Mouse (Mus musculus) spleen, adult 2 months (tissue): ENCODE measurements around the gene Plekhg6. TPM values are rescaled to one million over a fixed set of nuclear protein-coding genes. Genes with fewer than 3 reads are reported as not detected.

Source experiments
- DNase-seq, 2 experiments: peaks; one replicate each; pipeline versions ENCODE4 v3.0.0 to v3.0.0-alpha.2; 2012 to 2021; ENCODE audit warnings: low spot score in 2 of 2, low read depth in 1 of 2
- H3K27ac ChIP-seq: fragments of 200-500 bp; 2 replicates; pipeline ENCODE4 v1.5.1; 2012; ENCODE audit warnings: low read length, inconsistent platforms; ENCODE audit not compliant: insufficient read depth
- H3K27me3 ChIP-seq: fragments of 200-500 bp; 2 replicates; pipeline ENCODE4 v1.6.1; 2012; ENCODE audit warnings: mild to moderate bottlenecking, moderate library complexity, low read length, inconsistent platforms; ENCODE audit not compliant: control insufficient read depth, insufficient read depth
- H3K36me3 ChIP-seq: fragments of 200-500 bp; 2 replicates; pipeline ENCODE4 v1.6.1; 2012; ENCODE audit warnings: mild to moderate bottlenecking, low read length, inconsistent platforms; ENCODE audit not compliant: control insufficient read depth, insufficient read depth
- H3K4me1 ChIP-seq: fragments of 200-500 bp; 2 replicates; pipeline ENCODE4 v1.6.1; 2011; ENCODE audit warnings: inconsistent platforms; ENCODE audit not compliant: control insufficient read depth, insufficient read depth, insufficient read length
- H3K4me3 ChIP-seq: fragments of 200-500 bp; 2 replicates; pipeline ENCODE4 v1.5.1; 2011; ENCODE audit warnings: mild to moderate bottlenecking, inconsistent platforms; ENCODE audit not compliant: insufficient read depth, insufficient read length; ENCODE audit errors: extremely low read depth
- CTCF ChIP-seq: fragments of 200-500 bp; IDR thresholded peaks from 2 replicates; pipeline ENCODE4 v1.5.1; 2011; ENCODE audit warnings: mild to moderate bottlenecking, inconsistent platforms; ENCODE audit not compliant: insufficient read depth, insufficient read length, insufficient replicate concordance; ENCODE audit errors: extremely low read depth
- POLR2A ChIP-seq: fragments of 200-500 bp; IDR thresholded peaks from 2 replicates; pipeline ENCODE4 v1.6.1; 2011; ENCODE audit warnings: low read depth, low read length, inconsistent platforms
- WGBS: fragments of 180-500 bp; shearing (Covaris S2); methylation state at CpG from one replicate; pipeline ENCODE4 v1.1.7; 2018; 5-methylcytosine and 5-hydroxymethylcytosine counted together
- polyA plus RNA-seq: library from polyadenylated mRNA; depleted of rRNA; stranded (reverse); fragments of >200 nt; gene quantifications from 2 replicates; pipeline ENCODE4 v1.2.3, GENCODE M21; 2012

The Plekhg6 gene
- polyA plus RNA-seq, 1 experiment, result not detected

DNA sequence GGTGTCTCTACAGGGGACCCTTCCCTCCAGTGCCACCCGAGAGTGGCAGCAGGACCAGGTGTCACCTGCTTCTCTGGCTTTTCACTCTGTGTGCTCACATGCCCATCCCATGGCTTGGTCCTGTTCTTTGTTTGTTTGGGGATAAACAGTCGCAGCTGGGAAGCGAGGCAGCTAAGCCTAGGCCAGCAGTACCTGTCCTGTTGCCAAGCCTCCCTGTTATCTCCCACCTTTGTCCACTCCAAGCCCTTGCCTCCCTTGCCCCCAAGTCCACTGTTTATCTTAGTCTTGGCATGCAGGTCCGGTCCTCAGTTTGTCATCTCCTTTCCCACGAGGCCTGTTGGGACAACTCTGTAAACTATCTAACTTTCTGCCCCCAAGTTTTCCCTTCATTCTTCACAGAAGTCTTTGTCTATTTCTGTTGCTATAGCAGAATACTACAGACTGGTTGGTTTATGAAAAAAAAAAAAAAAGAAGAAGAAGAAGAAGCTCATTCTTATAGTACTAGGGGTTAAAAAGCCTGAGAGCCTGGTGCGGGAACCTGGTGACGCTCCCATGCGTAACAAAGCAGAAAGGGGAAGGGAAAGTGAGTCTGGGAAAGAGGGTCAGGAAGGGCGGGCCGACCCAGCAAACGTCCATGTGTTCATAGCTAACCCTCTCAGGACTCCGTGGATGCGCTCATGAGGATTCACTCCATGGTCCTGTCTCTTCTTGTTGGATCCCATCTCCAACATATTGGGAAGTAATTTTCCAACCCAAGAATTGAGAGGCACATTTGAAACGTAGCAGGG lies 47.3 kb downstream of the Plekhg6 start:
- no peak overlapping the region for H3K27ac ChIP-seq
- H3K36me3 ChIP-seq, result no peaks in the 10 kb centered on the region
- no peak for DNase-seq
- WGBS, result 57% methylated on average over 14 of the region's 14 CpGs
- no peak overlapping the region for H3K4me3 ChIP-seq
- H3K27me3 ChIP-seq, result 0 out of 2 replicates have a peak, but pooled peaks cover 3% of the 10 kb centered on the region
- peaks cover 2% of the 10 kb centered on the region; the same call in 1 of the 2 replicates for H3K4me1 ChIP-seq
- TF ChIP-seq POLR2A (no peak), CTCF (no peak)

DNA sequence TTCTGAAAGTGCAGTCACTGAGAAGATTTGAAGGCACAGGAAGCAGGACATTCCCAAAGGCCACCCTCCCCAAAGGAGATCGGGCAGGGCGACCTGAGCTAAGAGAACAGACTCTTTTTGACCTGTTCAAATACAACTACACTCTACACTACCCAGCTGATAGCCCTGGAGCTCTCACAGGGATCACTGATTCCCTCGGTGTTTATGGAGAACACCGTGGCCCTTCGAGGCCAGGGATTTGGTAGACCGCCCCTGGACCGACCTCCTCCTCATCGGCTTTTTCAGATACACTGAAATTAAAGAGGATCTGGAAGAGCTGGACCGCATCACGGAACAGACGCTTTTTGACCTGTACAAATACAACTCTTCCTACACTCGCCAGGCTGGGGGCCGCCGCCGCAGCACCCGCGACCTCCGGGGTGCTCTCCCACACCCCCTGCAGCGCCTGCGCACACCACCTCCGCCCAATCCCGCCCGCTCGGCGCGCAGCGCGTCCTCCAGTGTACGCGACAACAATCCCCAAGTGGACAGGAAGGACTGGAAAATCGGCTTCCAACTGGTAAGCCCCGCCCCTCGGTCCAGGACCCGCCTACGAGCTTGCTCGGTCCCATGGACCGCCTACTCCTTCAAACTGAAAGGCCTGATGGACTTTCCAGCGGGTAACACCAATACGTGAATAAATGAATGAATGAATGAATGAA lies 49.8 kb downstream of the Plekhg6 start:
- Histone ChIP-seq H3K27ac (peak overlapping the region; percentile 39; the same call in 1 of the 2 replicates), H3K27me3 (0 out of 2 replicates have a peak, but pooled peaks cover 3% of the 10 kb centered on the region), H3K4me1 (peaks cover 2% of the 10 kb centered on the region; the same call in 1 of the 2 replicates), H3K4me3 (peak overlapping the region; percentile 44; the same call in 1 of the 2 replicates), H3K36me3 (no peaks in the 10 kb centered on the region)
- WGBS, result 5% methylated on average over 39 of the region's 39 CpGs
- TF ChIP-seq POLR2A (no peak), CTCF (no peak)
- DNase-seq, result peak in 1 of 2 experiments; percentile 32

DNA sequence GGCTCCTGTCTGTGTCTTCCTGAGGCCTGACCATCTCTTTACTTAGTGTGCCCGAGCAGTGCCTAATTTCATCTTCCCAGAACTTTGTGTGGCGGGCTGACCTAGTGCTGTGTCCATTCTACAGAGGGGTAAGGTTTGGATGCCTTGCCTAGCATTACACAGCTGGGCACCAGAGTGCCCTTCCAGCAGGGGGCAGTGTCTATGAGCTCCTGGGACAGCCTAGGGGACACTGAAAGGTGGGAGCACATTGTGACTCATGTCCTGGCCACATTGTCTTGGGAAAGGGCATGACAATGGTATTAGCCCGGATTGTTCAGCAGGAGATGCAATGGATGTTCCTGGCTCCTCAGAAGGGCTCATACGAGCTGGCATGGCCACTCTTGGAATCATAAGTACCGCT lies 52.4 kb downstream of the Plekhg6 start:
- Histone ChIP-seq H3K4me3 (no peak overlapping the region), H3K4me1 (peaks cover 2% of the 10 kb centered on the region; the same call in 1 of the 2 replicates), H3K27me3 (0 out of 2 replicates have a peak, but pooled peaks cover 3% of the 10 kb centered on the region), H3K36me3 (no peaks in the 10 kb centered on the region), H3K27ac (no peak overlapping the region)
- 79% methylated on average over 5 of the region's 5 CpGs for WGBS
- peak in 1 of 2 experiments; percentile 39 for DNase-seq
- TF ChIP-seq CTCF (peak; percentile 44; the same call in 1 of the 2 replicates), POLR2A (no peak)

DNA sequence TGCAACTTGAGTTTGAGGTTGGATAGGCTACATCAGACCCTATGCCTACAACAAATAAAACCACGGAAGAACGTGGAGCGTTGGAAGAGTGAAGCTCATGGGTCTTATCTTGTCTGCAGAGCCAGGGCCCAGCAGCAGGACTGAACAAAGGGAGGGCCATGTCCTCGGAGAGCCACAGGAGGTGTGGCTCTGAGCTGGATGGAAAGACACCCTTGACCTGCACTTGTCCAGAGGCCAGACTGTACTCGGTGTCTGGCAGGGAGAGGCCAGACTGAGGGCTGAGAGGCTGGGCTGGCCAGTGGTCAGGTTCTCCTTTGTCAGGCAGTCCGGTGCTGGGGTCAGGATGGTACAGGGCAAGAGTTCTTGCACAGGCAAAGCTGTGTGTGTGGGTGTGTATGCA lies 55.3 kb downstream of the Plekhg6 start:
- DNase-seq, result no peak

DNA sequence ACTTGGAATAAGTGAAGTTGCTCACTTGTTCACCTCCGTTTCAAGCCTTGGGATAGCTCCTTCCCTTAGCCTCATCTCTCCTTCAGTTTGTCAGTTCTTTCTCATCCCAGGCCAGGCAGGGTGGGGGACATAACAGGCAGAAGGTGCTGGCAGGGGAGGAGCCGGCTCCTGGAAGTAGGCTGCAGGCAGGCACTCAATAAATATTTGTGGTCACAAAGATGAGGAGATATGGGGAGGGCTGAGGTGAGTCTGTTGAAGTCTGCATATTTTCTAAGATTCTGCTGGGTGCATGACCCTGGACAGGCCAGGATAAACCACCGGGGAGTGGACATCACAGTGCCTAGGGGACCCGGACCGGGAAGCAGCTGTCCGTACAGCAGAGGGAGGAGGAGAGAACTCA lies 57.0 kb downstream of the Plekhg6 start:
- H3K4me1 ChIP-seq, result no peaks in the 10 kb centered on the region
- no peaks in the 10 kb centered on the region for H3K27me3 ChIP-seq
- no peaks in the 10 kb centered on the region for H3K36me3 ChIP-seq
- no peak overlapping the region for H3K27ac ChIP-seq
- H3K4me3 ChIP-seq, result no peak overlapping the region
- DNase-seq, result no peak
- 76% methylated on average over 6 of the region's 6 CpGs for WGBS
- no peak for TF ChIP-seq POLR2A
- no peak for TF ChIP-seq CTCF

More for the DNA sequence above, 55.3 kb downstream of the Plekhg6 start:
- Histone ChIP-seq H3K27ac (no peak overlapping the region), H3K27me3 (no peaks in the 10 kb centered on the region), H3K4me1 (no peaks in the 10 kb centered on the region), H3K36me3 (no peaks in the 10 kb centered on the region), H3K4me3 (no peak overlapping the region)
- TF ChIP-seq CTCF, result no peak
- no peak for TF ChIP-seq POLR2A
- 78% methylated on average over 6 of the region's 6 CpGs for WGBS

DNA sequence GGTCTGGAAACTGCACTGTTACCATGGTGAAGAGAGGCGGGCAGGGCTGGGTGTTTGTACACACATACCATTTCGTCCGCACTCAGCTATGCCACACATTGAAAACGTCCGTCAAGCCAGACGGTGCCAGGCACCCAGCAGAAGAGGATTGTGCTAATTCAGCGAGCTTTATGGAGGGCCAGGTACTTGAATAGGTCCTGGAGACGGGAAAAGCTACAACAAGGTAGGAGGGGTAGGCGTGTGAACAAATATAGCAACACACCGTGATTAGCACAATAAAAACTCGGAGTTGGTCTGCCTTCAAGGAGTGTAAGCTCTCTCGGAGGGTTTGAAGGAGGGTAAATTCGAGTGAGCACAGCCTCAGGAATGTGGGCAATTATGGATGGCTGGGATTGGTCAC lies 57.8 kb downstream of the Plekhg6 start:
- Histone ChIP-seq H3K27me3 (no peaks in the 10 kb centered on the region), H3K36me3 (no peaks in the 10 kb centered on the region), H3K4me3 (no peak overlapping the region), H3K4me1 (no peaks in the 10 kb centered on the region), H3K27ac (no peak overlapping the region)
- 87% methylated on average over 13 of the region's 13 CpGs for WGBS
- no peak for TF ChIP-seq CTCF
- no peak for TF ChIP-seq POLR2A
- DNase-seq, result no peak
